Mouse (Mus musculus) spleen, adult 12 weeks (tissue): ENCODE data around the gene Golm1.
"Not testable (repeated sequence)": the region's sequence is repeated elsewhere in the genome, so short reads cannot be mapped to it uniquely, and the experiment has no call there.

Source experiments
- DNase-seq: peaks from one replicate; pipeline ENCODE4 v3.0.0; 2022; ENCODE audit warnings: low spot score

Gene Golm1

DNA sequence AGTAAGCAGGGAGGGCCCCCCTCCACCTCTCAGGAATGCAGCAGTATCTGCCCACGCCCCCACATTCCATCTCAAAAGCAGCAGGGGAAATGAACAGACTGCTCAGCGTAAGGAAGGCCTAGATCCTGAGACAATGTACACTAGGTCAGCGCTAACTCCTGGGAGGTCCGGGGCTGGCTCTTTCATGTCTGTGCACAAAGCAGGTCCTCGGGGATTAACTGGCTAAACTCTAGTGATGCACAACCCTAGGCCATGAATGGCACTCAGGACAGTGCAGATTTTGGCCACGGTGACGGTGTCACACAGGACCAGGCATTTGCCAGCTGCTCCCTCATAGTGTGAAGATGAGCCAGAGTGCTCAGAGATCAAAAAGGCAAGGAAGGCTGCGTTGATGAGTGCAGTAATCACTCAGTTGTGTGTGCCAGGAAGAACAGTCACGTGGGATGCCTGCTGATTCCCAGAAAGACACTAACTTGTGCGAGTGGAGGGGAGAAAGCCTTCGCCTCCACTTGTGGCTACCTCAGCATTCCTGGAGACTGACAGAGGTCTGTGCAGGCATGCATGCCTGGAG, 28.9 kb downstream of the Golm1 start:
- DNase-seq: no peak

DNA sequence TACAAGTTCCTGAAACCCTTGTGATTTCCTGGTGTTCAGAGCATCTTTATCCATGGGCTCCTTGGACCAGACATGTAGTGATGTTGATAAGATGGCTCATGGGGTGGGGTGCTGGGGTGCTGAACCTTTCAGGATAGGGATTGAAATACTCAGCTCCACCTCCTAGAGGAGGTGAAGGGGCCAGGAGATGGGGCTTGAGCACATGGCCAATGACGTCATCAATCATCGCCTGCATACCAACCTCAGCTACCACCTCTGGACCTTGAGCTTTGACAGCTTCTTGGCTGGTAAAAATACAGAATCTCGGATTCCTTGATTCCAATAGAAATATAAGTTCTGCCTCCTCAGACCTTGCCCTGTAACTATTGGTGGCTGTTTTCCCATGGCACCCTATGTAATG, 30.1 kb downstream of the Golm1 start:
- DNase-seq: no peak

DNA sequence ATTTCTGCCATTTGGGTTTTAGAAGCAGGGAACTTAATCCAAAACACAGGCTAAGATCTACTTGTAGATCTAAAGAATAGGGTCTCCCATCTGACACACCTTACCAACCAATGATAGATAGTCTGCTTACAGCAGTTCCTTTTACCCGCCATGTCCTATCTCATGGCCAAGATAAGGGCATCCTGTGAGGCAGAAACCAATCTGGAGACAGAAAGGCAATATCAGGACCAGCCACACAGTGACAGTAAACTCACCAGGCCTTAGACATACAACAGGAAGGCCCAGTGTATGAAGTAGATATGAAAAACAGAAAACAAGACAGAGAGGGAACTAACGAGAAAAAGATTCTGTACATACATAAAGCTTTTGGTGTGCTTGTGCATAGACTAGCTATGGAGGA, 32.8 kb downstream of the Golm1 start:
- DNase-seq: no peak

DNA sequence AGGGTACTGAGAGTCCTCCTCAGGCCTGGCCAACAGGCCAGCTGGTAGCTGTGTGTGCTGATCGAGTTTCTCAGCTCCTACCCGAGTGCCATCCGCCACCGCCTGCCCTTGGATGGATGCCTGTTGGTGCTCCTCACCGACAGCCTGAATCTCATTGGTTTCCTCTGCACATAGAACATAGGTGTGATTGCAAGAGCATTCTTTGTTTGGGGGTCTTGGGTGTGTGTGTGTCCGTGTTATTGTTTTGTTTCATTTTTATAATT, 35.5 kb downstream of the Golm1 start:
- no peak for DNase-seq

DNA sequence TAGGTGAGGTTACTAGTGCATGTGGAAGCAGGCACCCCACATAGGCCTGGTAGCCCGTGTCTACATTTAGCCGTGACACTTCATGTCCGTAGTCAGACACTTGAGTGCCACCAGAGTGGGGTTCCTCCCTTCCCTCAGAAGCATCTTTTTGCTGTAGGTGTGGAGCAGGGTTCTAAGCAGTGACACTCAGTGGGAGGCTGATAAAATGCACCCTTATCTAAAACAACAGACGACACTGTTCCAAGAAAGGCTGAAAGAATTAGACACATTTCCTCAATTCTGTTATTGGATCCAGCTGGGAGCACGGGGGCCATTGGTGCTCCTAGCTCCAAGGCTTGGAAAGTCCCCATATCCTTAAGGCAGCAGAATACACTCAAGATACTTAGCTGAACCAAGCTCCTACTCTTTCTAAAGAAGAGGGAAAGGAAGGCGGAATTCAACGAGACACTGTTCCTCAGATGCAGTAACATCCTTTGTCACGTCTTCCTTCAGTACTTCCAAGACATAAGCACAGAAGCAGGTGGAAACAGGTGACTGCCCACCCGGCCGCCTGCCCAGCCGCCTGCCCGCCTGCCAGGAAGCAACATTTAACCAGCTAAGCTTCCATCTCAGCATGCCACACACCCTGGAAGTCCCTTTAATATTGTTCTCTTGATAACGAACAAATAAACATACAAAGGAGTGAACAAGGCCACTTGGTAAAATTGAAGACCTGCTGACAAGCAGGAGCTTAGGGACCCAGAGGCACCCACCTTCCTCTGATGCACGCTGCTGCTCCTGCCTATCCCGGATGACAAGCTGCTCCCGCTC, 36.0 kb downstream of the Golm1 start:
- DNase-seq: no peak

DNA sequence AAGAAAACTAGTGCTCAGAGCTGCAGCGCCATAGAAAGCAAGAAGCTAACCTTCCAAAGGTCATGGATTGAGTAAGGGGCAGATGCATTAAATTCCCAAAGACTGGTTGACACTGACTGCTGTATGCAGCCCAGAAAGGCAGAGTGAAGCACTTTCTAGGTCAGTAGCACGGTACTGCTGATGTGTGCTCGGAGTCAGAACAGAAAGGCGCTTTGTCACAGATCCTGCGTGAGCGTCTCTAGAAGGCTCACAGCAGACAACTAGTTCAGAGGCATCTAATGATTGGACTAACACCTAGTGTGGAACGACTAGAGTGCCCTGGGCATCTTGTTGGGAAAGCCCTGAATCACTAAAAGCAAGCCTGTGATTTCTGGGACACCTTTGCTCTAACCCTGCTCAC, 37.8 kb downstream of the Golm1 start:
- no peak for DNase-seq

DNA sequence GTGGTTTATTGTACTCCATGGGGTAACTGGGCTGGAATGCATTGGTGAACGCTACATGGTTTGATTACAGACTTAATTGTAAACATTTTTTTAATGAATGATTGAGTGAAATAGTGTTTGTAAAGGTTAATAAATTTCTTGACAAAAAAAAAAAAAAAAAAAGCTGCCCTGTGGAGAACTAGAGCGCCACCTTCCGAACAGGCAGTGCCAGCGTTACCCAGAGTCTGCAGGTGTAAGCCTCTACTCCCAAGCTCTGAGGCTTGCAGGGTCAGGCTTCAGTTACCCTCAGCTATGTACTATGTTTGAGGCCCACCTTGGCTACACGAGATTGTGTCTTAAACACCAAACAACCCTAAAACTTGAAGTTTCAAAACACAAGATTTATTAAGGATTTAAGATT, 41.0 kb downstream of the Golm1 start:
- no peak for DNase-seq

DNA sequence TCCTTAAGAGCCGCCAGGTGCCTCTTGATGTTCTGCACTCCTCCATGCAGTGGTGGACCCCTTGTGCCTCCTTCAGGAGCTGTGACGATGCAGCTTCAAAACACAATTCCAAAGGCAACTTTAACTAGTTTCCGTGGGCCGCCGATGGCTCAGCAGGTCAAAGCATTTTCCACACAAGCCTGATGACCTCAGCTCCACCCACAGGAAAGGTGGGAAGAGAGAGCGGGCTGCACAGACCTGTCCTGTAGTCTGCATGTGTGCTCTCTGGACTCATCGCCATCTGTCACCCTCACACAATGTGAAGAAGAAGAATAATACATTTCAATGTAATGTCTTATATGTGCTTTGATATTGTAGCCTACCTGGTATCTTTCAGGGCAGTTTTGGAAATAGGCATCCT, 48.9 kb downstream of the Golm1 start:
- no peak for DNase-seq

DNA sequence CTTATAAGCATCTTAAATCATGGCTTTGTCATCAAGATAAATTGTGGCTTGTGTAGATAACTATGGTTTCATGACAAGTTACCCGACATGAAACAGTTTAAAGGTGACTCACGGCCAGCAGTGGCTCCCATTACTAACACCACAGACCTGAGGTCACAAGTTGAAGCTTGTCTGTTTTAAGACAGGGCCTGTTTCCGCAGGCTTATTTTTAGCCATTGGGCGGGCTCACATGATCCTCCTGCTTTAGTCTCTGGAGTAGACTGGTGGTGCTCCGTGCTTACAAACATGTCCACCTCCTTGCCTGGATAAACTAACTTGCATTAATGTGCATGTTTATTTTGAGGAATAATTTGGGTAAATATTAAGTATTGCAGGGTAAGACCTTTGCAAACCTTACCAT, 50.7 kb downstream of the Golm1 start:
- DNase-seq: no peak

DNA sequence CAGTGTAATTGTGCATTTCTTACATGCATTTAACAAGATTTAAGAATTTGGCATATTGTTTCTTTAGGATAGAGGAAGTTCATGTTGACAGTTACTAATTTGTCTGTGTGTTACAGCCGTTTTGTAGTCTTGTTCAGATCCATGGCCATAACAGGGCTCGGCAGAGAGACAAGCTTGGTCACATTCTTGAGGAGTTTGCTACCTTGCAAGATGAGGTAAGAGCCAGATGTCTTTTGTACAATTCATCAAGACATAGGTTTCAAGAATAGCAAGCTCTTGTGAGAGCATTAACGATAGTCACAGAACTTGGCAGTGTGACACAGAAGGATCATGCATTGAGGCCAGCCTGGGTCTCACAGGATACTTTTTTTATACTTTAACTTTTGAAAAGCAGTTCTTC, 51.2 kb downstream of the Golm1 start:
- DNase-seq: no peak

DNA sequence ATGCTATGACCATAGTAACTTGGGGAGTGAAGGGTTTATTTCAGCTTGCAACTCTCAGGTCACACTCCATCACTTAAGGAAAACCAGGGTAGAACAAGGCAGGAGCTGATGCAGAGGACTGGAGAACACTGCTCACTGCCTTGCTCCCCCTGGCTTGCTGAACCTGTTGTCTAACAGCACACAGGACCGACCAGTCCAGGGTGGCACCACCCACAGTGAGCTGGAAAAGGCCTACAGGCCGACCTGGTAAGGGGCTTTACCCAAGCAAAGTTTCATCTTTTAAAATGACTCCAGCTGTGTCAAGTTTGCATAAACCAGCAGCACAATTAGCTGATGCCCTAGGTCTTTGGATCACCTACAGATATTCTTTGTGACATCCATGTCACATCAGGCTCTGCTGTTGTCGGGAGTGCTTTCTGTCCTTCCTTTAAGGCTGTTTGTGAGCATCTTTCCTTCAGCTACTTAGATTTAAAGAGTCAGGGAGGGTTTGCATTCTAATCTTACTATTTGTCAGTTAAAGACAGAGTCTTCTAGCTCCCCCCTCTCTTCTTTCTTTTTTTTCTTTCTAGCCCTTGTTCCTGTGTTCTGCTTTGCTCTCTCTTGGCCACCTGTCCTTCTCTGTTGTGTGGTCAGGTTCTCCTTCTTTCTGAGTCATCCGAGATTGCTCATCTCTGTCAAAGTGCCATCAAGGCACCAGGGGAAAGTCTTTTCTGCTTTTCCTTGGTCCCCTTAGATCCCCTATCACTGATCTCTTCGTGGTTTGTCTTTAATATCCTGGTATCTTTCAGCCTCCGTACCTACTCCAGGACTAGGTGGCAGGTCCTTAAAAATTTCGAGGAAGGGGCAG, 53.7 kb downstream of the Golm1 start:
- DNase-seq: no peak

DNA sequence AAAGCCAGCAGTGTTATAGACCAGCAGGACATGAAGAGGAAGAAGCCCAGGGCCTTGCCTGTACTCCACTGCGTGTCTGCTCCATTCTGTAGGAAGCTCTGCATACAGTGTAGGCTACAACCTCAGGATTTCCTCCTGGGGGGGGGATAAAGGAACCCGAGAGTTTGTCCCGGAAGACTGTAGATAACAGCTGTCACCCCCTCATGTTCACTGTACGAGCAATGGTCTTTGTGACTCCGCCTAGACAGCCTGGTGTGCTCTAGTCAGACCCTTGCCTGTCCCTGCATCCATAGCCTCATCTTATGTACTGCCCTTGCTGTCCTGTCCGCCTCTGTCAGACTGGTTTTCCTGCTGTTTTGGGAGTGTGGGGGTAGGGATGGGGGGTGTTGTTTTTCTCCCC, 57.1 kb downstream of the Golm1 start:
- DNase-seq: no peak

DNA sequence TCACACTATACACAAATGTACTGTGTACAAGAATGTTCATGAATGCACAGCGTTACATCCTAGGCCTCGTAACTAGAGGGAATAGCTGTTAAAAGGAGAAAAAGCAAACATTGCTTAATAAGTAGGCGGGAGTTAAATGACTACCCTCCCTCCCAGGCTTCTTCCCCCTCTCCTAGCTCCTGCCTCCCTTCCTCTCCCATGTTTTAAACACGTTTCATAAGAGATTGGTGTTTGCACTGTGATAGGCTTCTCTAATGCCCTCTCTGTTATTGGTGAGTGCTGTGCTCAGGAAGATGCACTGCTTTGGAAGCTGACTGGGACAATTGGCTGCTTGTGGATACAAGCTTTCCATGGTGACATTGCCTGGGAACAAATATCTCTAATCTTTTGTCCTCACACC, 60.1 kb downstream of the Golm1 start:
- no peak for DNase-seq

DNA sequence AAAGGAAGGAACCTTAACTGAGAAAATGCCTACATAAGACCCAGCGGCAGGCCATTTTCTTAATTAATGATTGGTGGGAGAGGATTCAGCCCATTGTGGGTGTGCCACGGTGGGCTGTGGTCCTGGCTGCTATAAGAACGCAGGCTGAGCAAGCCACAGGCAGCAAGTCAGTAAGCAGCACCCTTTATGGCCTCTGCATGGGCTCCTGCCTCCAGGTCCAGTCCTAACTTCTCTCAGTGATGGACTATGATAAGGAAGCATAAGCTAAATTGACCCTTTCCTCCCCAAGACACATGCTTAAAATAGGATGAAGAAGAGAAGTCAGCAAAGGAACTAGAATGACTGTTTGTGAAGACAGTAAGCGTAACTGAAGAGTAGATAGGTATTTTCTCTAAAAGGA, 60.5 kb downstream of the Golm1 start:
- no peak for DNase-seq

DNA sequence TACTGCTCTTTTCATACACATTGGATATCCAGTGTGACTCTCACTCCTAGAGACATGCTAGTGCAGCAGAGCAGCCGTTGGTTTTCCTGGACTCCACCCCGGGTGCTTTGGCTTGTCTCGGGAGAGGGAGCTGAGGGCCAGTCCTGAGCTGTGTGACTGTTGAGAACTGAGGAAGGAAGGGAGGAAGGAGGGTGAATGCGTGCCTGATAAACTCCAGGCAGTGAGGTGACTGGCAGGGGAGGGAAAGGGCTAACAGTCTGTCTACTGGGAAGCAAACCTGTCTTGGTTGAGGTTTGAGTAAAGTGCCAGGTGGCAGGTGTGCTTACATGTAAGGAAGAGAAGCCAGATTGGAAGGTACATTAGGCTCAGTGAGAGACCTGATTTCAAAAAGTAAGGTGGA, 61.7 kb downstream of the Golm1 start:
- no peak for DNase-seq

DNA sequence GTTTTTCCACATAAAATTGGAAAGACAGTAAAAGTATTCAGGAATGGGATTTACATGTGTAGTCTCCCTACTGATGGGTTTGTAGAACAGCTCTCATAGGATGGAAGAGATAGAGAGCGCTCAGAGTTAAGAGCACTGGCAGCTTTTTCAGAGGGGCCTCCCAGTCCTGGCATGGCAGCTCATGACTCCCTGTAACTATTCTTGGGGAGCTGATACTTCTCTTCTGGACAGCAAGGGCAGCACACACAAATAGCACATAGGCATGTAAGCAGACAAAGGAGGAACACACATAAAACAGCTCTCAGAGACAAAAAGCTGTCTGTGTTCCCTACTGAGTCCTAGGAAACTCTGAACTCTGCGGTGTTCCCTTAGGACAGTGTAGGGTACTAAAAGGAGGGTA, 65.2 kb downstream of the Golm1 start:
- DNase-seq: no peak

DNA sequence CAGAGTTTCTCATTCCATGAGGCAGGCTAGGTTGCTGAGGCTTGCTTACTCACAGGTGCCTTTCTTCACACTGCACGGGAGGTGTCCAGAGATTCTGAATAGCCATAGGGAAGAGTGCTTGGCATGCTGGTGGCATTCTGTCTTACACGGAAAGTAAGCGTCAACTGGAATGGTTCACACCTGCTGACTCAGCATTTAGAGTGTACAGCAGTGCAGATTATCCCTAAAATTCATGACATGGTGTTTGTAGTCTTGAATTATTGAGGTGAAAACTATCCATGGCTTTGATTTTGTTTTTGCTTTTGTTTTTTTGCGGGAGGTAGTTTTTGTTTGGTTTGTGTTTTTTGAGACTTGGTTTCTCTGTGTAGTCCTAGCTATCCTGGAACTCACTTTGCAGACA, 65.7 kb downstream of the Golm1 start:
- DNase-seq: no peak

DNA sequence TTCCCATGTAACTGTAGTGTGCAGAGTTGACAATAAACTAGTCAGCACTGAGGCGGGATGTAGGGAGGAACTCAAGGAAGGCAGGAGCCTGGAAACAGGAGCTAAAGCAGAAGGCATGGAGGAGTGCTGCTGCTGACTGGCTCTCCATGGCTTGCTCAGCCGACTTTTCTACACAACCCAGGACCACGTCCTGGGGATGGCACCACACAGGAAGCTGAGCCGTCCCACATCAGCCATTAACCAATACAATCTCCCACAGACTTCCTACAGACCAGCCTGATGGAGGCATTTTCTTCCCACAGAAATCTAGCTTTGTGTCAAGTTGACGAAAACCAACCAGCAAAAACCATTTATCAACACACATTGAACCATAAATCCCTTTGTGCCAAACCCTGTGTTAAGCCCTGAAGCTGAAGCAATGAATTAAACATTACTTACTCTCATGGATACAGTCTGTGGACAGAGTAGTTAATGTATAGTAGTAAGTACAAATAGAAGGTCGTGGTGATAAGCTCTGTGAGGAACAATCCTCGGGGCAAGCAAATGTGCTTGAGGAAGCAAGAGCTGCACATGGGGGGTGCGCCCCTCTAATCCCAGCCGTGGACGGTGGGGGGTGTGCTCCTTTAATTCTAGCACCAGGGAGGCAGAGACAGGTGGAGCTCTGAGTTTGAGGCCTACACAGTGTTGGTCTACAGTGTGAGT, 70.2 kb downstream of the Golm1 start:
- no peak for DNase-seq

DNA sequence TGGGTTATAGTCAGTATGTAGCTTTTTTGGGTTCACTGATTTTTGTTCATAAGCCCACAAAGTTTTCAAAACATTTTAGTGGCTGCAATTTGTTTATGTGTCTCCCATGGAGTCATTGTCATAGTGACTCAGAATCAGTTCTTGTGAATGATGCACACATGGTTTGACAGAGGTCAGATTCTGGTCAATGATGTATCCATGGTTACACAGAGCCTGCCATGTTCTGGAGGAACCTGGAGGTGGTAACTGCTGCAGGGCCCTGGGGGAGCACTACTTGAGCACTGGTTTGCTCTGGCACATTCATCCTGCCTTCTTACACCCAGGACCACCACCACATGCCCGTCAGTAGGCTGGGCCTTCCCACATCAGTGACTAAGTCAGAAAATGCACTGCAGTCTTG, 71.1 kb downstream of the Golm1 start:
- DNase-seq: no peak

DNA sequence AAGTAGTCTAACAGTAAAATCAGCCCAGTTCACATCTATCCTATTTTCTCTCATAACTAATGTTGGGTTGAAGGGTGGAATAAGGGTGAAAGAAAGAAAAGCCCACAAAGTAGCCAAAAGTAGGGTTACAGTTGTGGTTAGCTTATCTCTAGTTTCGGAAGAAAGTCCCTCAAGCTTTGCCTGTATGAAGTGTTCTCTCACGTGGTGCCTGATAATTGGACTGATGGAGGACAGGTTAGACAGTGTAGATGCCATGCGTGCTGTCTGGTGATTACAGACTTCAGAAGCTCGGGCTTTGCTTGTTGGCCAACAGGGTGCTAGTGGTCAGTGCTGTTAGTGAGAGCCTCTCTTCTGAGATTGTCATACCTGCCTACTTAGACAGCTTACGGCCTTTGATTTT, 72.5 kb downstream of the Golm1 start:
- DNase-seq: no peak

DNA sequence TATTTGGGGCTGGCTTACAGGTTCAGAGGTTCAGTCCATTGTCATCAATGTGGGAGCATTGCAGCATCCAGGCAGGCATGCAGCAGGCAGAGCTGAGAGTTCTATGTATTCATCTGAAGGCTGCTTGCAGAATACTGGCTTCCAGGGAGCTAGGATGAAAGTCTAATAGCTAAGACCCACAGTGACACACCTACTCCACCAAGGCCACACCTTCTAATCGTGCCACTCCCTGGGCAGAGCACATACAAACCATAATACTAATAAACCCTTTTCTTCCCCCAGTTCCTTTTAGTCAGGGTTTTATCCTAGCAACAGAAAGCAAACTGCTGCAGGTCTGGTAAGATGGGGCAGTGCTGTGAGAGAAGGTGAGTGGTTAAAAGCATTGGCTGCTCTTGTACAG, 83.0 kb downstream of the Golm1 start:
- no peak for DNase-seq

DNA sequence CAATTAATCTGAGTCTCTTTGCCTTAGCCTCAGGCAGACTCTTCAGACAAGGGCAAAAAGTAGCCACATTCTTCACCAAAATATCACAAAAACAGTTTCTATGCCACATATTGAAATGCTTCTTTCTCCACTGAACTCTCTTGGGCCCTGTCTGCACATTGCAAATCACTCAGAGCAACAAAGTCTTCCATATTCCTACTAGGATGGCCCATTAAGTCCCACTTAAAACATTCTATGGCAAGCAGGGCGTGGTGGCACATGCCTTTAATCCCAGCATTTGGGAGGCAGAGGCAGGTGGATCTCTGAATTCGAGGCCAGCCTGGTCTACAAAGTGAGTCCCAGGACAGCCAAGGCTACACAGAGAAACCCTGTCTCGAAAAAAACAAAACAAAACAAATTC, 83.6 kb downstream of the Golm1 start:
- not testable (repeated sequence) for DNase-seq

DNA sequence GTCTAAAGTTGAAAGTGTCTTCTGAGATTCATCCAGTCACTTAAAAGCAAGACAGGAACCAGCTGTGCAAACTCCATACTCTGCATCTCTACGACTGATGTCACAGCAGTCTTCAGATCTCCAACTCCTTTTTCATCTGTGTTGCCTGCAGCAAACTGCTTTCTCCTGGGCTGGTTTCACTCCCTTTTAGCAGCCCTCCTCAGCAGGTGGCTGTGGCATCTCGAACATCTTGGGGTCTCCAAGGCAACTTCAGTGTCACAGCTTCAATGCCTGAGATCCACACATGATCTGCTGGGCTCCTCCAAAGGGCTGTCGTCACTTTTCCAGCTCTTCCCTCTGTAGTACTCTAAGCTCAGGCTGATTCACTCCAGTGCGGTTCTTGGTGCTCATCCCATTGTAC, 84.9 kb downstream of the Golm1 start:
- DNase-seq: no peak
